Mouse (Mus musculus) heart, adult 9 months (tissue): ENCODE measurements around the gene Morc3.
A peak's percentile ranks its signal among the peaks of the same experiment; 100 is the strongest.

ENCODE experiments used
- DNase-seq, 2 experiments: peaks; one replicate each; pipeline ENCODE4 v3.0.0; 2022; ENCODE audit warnings: low spot score in 2 of 2

The Morc3 gene

GRCm38 (mm10) chr16:93831627-93832395 is at the start of gene Morc3:
Gene Morc3, plus strand, starts transcription at chr16:93832121.
- peak; percentile 100 for DNase-seq

- DNase-seq, result no peak
These were observed 47.7 kb upstream of the Morc3 start for GRCm38 (mm10) chr16:93784175-93784574.

- peak in 1 of 2 experiments; percentile 29 for DNase-seq
These were observed 46.1 kb upstream of the Morc3 start for GRCm38 (mm10) chr16:93785805-93786204.

- no peak for DNase-seq
These were observed 43.5 kb upstream of the Morc3 start for GRCm38 (mm10) chr16:93788388-93788787.

- DNase-seq, result no peak
These were observed 43.0 kb upstream of the Morc3 start for GRCm38 (mm10) chr16:93788881-93789280.

- DNase-seq, result no peak
These were observed 41.8 kb upstream of the Morc3 start for GRCm38 (mm10) chr16:93789971-93790755.

GRCm38 (mm10) chr16:93792981-93793630 is 38.8 kb upstream of the Morc3 start:
- DNase-seq, result no peak

- no peak for DNase-seq
These were observed 37.1 kb upstream of the Morc3 start for GRCm38 (mm10) chr16:93794845-93795244.

- DNase-seq, result no peak
These were observed 36.5 kb upstream of the Morc3 start for GRCm38 (mm10) chr16:93795391-93795790.

GRCm38 (mm10) chr16:93797021-93797840 is 34.7 kb upstream of the Morc3 start:
- peak; percentile 27 to 29 for DNase-seq

- DNase-seq, result no peak
These were observed 34.0 kb upstream of the Morc3 start for GRCm38 (mm10) chr16:93797841-93798492.

- DNase-seq, result no peak
These were observed 33.3 kb upstream of the Morc3 start for GRCm38 (mm10) chr16:93798623-93799022.

GRCm38 (mm10) chr16:93799071-93799470 is 32.9 kb upstream of the Morc3 start:
- DNase-seq, result no peak

- no peak for DNase-seq
These were observed 32.0 kb upstream of the Morc3 start for GRCm38 (mm10) chr16:93799936-93800335.

- DNase-seq, result no peak
These were observed 24.8 kb upstream of the Morc3 start for GRCm38 (mm10) chr16:93807167-93807566.

- DNase-seq, result peak; percentile 67 to 76
These were observed 23.9 kb upstream of the Morc3 start for GRCm38 (mm10) chr16:93807961-93808554.

- peak; percentile 84 to 91 for DNase-seq
These were observed 15.8 kb upstream of the Morc3 start for GRCm38 (mm10) chr16:93815856-93816736.

GRCm38 (mm10) chr16:93816861-93817260 is 15.1 kb upstream of the Morc3 start:
- DNase-seq, result peak in 1 of 2 experiments; percentile 37

- no peak for DNase-seq
These were observed 14.6 kb upstream of the Morc3 start for GRCm38 (mm10) chr16:93817371-93817770.
